Comparison of ENCODE assay signal across 17 mouse cellular contexts in genomic region chr7:133889986-133890385, GRCm38 (mm10).
"Had no signal": no experiment of that assay in that cellular context is flagged by ENCODE, and none has a peak within 500 bp of the region (broad histone marks: within the 10 kb centered on the region; RNA-seq: fewer than 3 reads in every experiment).

No protein-coding gene starts in this region.

- H3K27ac ChIP-seq: neural tube, embryonic 12.5 days; neural tube, embryonic 13.5 days; neural tube, embryonic 15.5 days; stomach, embryonic 15.5 days; stomach, postnatal 0 days had no signal

- H3K27me3 ChIP-seq: neural tube, embryonic 12.5 days; neural tube, embryonic 13.5 days; neural tube, embryonic 15.5 days; stomach, embryonic 15.5 days had no signal

- H3K4me2 ChIP-seq: neural tube, embryonic 12.5 days; neural tube, embryonic 13.5 days; neural tube, embryonic 15.5 days; stomach, embryonic 15.5 days had no signal

- H3K9ac ChIP-seq: neural tube, embryonic 12.5 days; neural tube, embryonic 13.5 days; neural tube, embryonic 15.5 days; stomach, embryonic 15.5 days had no signal

- H3K4me3 ChIP-seq: neural tube, embryonic 12.5 days; neural tube, embryonic 13.5 days; neural tube, embryonic 15.5 days; stomach, embryonic 15.5 days had no signal

- H3K4me1 ChIP-seq: neural tube, embryonic 12.5 days; neural tube, embryonic 13.5 days; neural tube, embryonic 15.5 days; stomach, embryonic 15.5 days had no signal

- H3K9me3 ChIP-seq: neural tube, embryonic 12.5 days; neural tube, embryonic 13.5 days; neural tube, embryonic 15.5 days; stomach, embryonic 15.5 days had no signal

- DNase-seq: retina, postnatal 1 day; right cerebral cortex, adult 18-20 months; right cerebral cortex, postnatal 14 days; right cerebral cortex, postnatal 25 days; right cerebral cortex, postnatal 4 days; spleen, adult 18-20 months; thymus, adult 18-20 months; thymus, adult 2 months; thymus, postnatal 14 days; thymus, postnatal 25 days; thymus, postnatal 36 days; thymus, postnatal 4 days had no signal

- H3K36me3 ChIP-seq: neural tube, embryonic 12.5 days; neural tube, embryonic 13.5 days; neural tube, embryonic 15.5 days; stomach, embryonic 15.5 days had no signal
